19 mouse cellular contexts compared by ENCODE assay signal in the genomic region with DNA sequence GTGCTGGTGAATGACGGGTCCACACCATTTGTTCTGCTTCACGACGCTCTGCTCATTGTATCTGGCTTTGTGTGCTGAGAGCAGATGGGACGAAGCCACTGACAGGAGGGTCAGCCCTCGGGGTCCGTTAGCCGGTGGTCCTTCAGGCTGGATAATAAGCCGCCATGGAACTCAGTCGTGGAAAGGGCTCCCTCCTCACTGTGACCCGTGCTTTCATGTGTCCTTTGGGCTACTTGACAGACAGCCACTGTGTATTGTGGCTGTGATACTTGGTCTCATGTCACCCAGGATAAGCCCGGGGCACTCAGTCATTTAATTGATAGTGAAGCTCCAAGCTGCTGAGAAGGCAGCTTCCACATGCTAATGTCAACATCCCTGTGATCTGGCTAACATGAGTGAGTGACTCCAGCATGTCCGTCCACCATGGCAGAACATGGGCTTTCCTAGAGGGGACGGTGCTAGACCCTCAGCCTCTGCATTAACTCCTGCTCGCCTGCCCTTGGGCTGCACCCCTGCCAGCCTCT. TPM values are rescaled to one million over a fixed set of nuclear protein-coding genes. Genes with fewer than 3 reads are reported as not detected.
DNase-seq lines count a peak whose midpoint lies in the region; ATAC-seq lines count a peak whose summit lies in the region.
"Had no signal": no experiment of that assay in that cellular context is flagged by ENCODE, and none has a peak within 500 bp of the region (broad histone marks: within the 10 kb centered on the region; RNA-seq: fewer than 3 reads in every experiment).

No protein-coding gene starts in this region.

- no peak overlapping the region for H3K4me3 ChIP-seq in embryonic facial prominence, embryonic 11.5 days (ENCODE audit: low read depth, low read length)
- no peak overlapping the region for H3K4me3 ChIP-seq in neural tube, embryonic 13.5 days
- H3K4me3 ChIP-seq: embryonic facial prominence, embryonic 13.5 days; limb, embryonic 13.5 days had no signal

- WGBS in embryonic facial prominence, embryonic 11.5 days: 40% methylated on average over 14 of the region's 14 CpGs
- WGBS in neural tube, embryonic 13.5 days: 21% methylated on average over 14 of the region's 14 CpGs

- H3K27me3 ChIP-seq in embryonic facial prominence, embryonic 11.5 days (ENCODE audit: control insufficient read depth, insufficient read depth, low read length): no peaks in the 10 kb centered on the region
- peaks cover 71% of the 10 kb centered on the region for H3K27me3 ChIP-seq in neural tube, embryonic 13.5 days

- H3K4me2 ChIP-seq in embryonic facial prominence, embryonic 11.5 days (ENCODE audit: low read depth, low read length): no peak overlapping the region
- H3K4me2 ChIP-seq in neural tube, embryonic 13.5 days: no peak overlapping the region
- H3K4me2 ChIP-seq: embryonic facial prominence, embryonic 13.5 days; limb, embryonic 13.5 days had no signal

- no peaks in the 10 kb centered on the region for H3K36me3 ChIP-seq in embryonic facial prominence, embryonic 11.5 days (replicated peaks; ENCODE audit: control insufficient read depth, insufficient read depth, low read depth, low read length)
- H3K36me3 ChIP-seq in neural tube, embryonic 13.5 days: no peaks in the 10 kb centered on the region
- H3K36me3 ChIP-seq: embryonic facial prominence, embryonic 13.5 days; limb, embryonic 13.5 days had no signal

- DNase-seq in cerebellum, postnatal 10 days: peak; percentile 66 to 75
- DNase-seq in cerebellum, adult 11 months: no peak
- peak; percentile 7 for DNase-seq in embryonic facial prominence, embryonic 11.5 days (ENCODE audit: low spot score)
- peak; percentile 67 for DNase-seq in mesoderm, embryonic 11.5 days (ENCODE audit: low read depth, low spot score)
- no peak for DNase-seq in right cerebral cortex, postnatal 36 days (ENCODE audit: low spot score in 2 of 2)
- no peak for DNase-seq in gastrocnemius, postnatal 14 days
- DNase-seq: adrenal gland, postnatal 10 days; cerebellum, adult 11-12 months; heart, adult 18-20 months; heart, postnatal 14 days; kidney, adult 8-10 months; layer of hippocampus, postnatal 36 days; lung, adult 2 months; right cerebral cortex, adult 18-20 months had no signal

- H3K27ac ChIP-seq in embryonic facial prominence, embryonic 11.5 days (replicated peaks; ENCODE audit: low read depth, low read length): no peak overlapping the region
- H3K27ac ChIP-seq in neural tube, embryonic 13.5 days (replicated peaks): no peak overlapping the region
- H3K27ac ChIP-seq: embryonic facial prominence, embryonic 13.5 days; limb, embryonic 13.5 days had no signal

- ATAC-seq in embryonic facial prominence, embryonic 11.5 days (replicated peaks; ENCODE audit: insufficient number of reproducible peaks, low FRiP score, low TSS enrichment, low read depth): peak; percentile 85
- peak; percentile 61 for ATAC-seq in neural tube, embryonic 13.5 days (ENCODE audit: low read depth)
- ATAC-seq in erythroid progenitor cell, adult 5-6 weeks (replicated peaks; ENCODE audit: low FRiP score, poor library complexity, severe bottlenecking): no peak

- no peaks in the 10 kb centered on the region for H3K4me1 ChIP-seq in embryonic facial prominence, embryonic 11.5 days (ENCODE audit: control insufficient read depth, insufficient read depth, low read length)
- H3K4me1 ChIP-seq in neural tube, embryonic 13.5 days (replicated peaks): no peaks in the 10 kb centered on the region; the same call in 1 of the 2 replicates
- H3K4me1 ChIP-seq: embryonic facial prominence, embryonic 13.5 days; limb, embryonic 13.5 days had no signal

- H3K9me3 ChIP-seq in embryonic facial prominence, embryonic 11.5 days (replicated peaks; ENCODE audit: control insufficient read depth, low read length): no peaks in the 10 kb centered on the region
- no peaks in the 10 kb centered on the region for H3K9me3 ChIP-seq in neural tube, embryonic 13.5 days
- H3K9me3 ChIP-seq: embryonic facial prominence, embryonic 13.5 days; limb, embryonic 13.5 days had no signal

- no peak overlapping the region for H3K9ac ChIP-seq in embryonic facial prominence, embryonic 11.5 days (replicated peaks; ENCODE audit: low read length)
- no peak overlapping the region for H3K9ac ChIP-seq in neural tube, embryonic 13.5 days
- H3K9ac ChIP-seq: embryonic facial prominence, embryonic 13.5 days; limb, embryonic 13.5 days had no signal

- intact Hi-C loops in gastrocnemius, postnatal 14 days (cut with DNase I; ENCODE audit: low total_unique reads): no loop called here

RNA-seq across cellular contexts. Expression of a gene that starts 10.3 kb away (rescaled TPM):
- polyA plus RNA-seq in embryonic facial prominence, embryonic 11.5 days (2014; fragmentation: Nextera tagmentation; extraction: Ambion mirVana): not detected in 2 replicates
- polyA plus RNA-seq in neural tube, embryonic 13.5 days (2015; fragmentation: Nextera tagmentation; extraction: Ambion mirVana): not detected in 2 replicates
- not detected in 2 replicates for total RNA-seq in erythroid progenitor cell, adult 5-6 weeks (2015; ENCODE audit: low replicate concordance)
- not detected in 2 replicates for total RNA-seq in erythroid progenitor cell, adult 5-6 weeks (2017; ENCODE audit: low replicate concordance)
- total RNA-seq in gastrocnemius, postnatal 14 days (2021): not detected
- total RNA-seq: adrenal gland, postnatal 10 days; heart, adult 18-20 months; heart, postnatal 14 days; layer of hippocampus, postnatal 36 days had no signal
- polyA plus RNA-seq: embryonic facial prominence, embryonic 13.5 days; limb, embryonic 13.5 days; lung, adult 2 months; urinary bladder, adult 2 months had no signal

Comparison
In these comparisons a context has a peak if more than half of its experiments do, and no peak if none do; other contexts are left out.
1. DNase-seq: peak in cerebellum, postnatal 10 days (2 of 2), embryonic facial prominence, embryonic 11.5 days (single experiment) and mesoderm, embryonic 11.5 days (single experiment); none in cerebellum, adult 11 months (single experiment), right cerebral cortex, postnatal 36 days (0 of 2) and gastrocnemius, postnatal 14 days (single experiment).